Mouse (Mus musculus) megakaryocyte-erythroid progenitor cell, adult 5 weeks (primary cell): ENCODE data around the gene Gm29644. TPM values are rescaled to one million over a fixed set of nuclear protein-coding genes. Genes with fewer than 3 reads are reported as not detected.

Experiments
- polyA plus RNA-seq: library from polyadenylated mRNA; stranded (reverse); fragments of >175 nt; gene quantifications from 2 replicates; pipeline ENCODE4 v1.2.3, GENCODE M21; 2012

Gm29644 gene
- polyA plus RNA-seq = not detected in 2 replicates

DNA sequence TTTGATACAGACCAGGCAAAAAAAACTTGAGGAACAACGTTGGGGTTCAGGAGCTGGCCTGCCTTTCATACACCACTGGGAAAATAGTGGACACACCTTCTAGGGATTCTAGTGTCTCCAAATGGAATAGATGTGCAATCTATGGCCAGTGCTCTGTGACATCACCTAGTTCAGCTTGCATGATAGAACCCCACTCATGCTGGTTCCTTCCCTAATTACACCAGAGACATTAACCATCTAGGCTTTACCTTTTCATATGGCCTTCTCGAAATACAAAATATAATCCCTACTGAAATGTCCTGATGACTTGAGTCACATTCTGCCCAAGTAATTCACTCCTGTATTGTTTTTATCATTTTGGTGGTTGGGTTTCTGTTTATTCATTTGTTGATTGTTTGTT lies at the start of gene Gm29644, which contains the start of gene Gm29423:
Gene Gm29644 (minus strand): TSS at position 157 of the 400 bp plus-strand sequence.
Gene Gm29423 (minus strand): TSS at position 101 of the 400 bp plus-strand sequence.

DNA sequence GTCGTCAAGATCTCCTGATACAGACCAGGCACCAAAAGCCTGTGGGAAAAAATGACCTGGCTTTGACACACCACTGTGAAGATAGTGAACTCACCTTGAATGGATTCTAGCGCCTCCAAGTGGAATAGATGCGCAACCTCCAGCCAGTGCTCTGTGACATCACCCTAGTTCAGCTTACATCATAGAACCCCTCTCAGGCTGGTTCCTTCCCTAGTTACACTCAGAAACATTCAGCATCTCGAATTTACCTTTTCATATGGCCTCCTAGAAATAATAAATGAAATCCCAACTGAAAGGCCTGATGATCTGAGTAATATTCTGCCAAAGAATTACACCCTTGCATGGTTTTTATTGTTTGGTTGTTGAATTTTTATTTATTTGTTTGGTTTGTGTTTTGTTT lies 29.6 kb downstream of the Gm29644 start, which contains the start of gene Gm21118:
Gene Gm21118 (minus strand): TSS at position 101 of the 400 bp plus-strand sequence.

Other genes starting within 250 kb of the Gm29644 start
- not detected in 2 replicates for gene Gm21118, start 29.7 kb downstream of the Gm29644 start, polyA plus RNA-seq
- not detected in 2 replicates for gene Gm29423, start 56 bp downstream of the Gm29644 start, polyA plus RNA-seq
- not detected in 2 replicates for gene Gm20888, start 138.5 kb upstream of the Gm29644 start, polyA plus RNA-seq